Mouse (Mus musculus): Measurements from ENCODE around the gene Chmp1a.
"Not testable (repeated sequence)": the region's sequence is repeated elsewhere in the genome, so short reads cannot be mapped to it uniquely, and the experiment has no call there.

Gene Chmp1a

GRCm38 (mm10) chr8:123212321-123213117 is at the start of gene Chmp1a, which contains the start of gene Spata33:
Gene Chmp1a (minus strand): TSS chr8:123212763.
Gene Spata33 (plus strand): TSS chr8:123212832.
- DNase-seq (ENCODE audit: low read depth, low spot score): peak; percentile 78

GRCm38 (mm10) chr8:123257593-123257992 is 45.0 kb upstream of the Chmp1a start:
- DNase-seq (ENCODE audit: low read depth, low spot score): not testable (repeated sequence)

GRCm38 (mm10) chr8:123257114-123257513 is 44.6 kb upstream of the Chmp1a start:
- no peak for DNase-seq (ENCODE audit: low read depth, low spot score)

- DNase-seq (ENCODE audit: low read depth, low spot score): no peak
Measured at GRCm38 (mm10) chr8:123255170-123255569, 42.6 kb upstream of the Chmp1a start.

GRCm38 (mm10) chr8:123254099-123254885 is 41.7 kb upstream of the Chmp1a start, which contains the start of the genes Zfp276 and Vps9d1:
Gene Zfp276 (plus strand): TSS chr8:123254195.
Gene Vps9d1 (minus strand): TSS chr8:123254348.
- peak; percentile 57 for DNase-seq (ENCODE audit: low read depth, low spot score)

GRCm38 (mm10) chr8:123253451-123254098 is 41.0 kb upstream of the Chmp1a start:
- DNase-seq (ENCODE audit: low read depth, low spot score): no peak

- DNase-seq (ENCODE audit: low read depth, low spot score): no peak
Measured at GRCm38 (mm10) chr8:123252925-123253324, 40.4 kb upstream of the Chmp1a start.

- DNase-seq (ENCODE audit: low read depth, low spot score): no peak
Measured at GRCm38 (mm10) chr8:123250940-123251339, 38.4 kb upstream of the Chmp1a start.

- no peak for DNase-seq (ENCODE audit: low read depth, low spot score)
Measured at GRCm38 (mm10) chr8:123248596-123248995, 36.0 kb upstream of the Chmp1a start.

GRCm38 (mm10) chr8:123247748-123248147 is 35.2 kb upstream of the Chmp1a start:
- DNase-seq (ENCODE audit: low read depth, low spot score): no peak

- DNase-seq (ENCODE audit: low read depth, low spot score): no peak
Measured at GRCm38 (mm10) chr8:123245543-123245942, 33.0 kb upstream of the Chmp1a start.

GRCm38 (mm10) chr8:123244382-123244781 is 31.8 kb upstream of the Chmp1a start:
- no peak for DNase-seq (ENCODE audit: low read depth, low spot score)

- DNase-seq (ENCODE audit: low read depth, low spot score): no peak
Measured at GRCm38 (mm10) chr8:123243053-123243452, 30.5 kb upstream of the Chmp1a start.

GRCm38 (mm10) chr8:123242107-123242923 is 29.8 kb upstream of the Chmp1a start:
- no peak for DNase-seq (ENCODE audit: low read depth, low spot score)

GRCm38 (mm10) chr8:123239398-123239797 is 26.8 kb upstream of the Chmp1a start:
- DNase-seq (ENCODE audit: low read depth, low spot score): no peak

GRCm38 (mm10) chr8:123235520-123236497 is 23.2 kb upstream of the Chmp1a start, which contains the start of gene Spata2l:
Gene Spata2l (minus strand): TSS chr8:123236233.
- no peak for DNase-seq (ENCODE audit: low read depth, low spot score)

- DNase-seq (ENCODE audit: low read depth, low spot score): no peak
Measured at GRCm38 (mm10) chr8:123234918-123235519, 22.5 kb upstream of the Chmp1a start.

- DNase-seq (ENCODE audit: low read depth, low spot score): no peak
Measured at GRCm38 (mm10) chr8:123233760-123234159, 21.2 kb upstream of the Chmp1a start.

GRCm38 (mm10) chr8:123233300-123233699 is 20.7 kb upstream of the Chmp1a start:
- DNase-seq (ENCODE audit: low read depth, low spot score): no peak

All from brain, embryonic 18.5 days (tissue).